21 mouse cellular contexts compared by ENCODE assay signal in the genomic region with DNA sequence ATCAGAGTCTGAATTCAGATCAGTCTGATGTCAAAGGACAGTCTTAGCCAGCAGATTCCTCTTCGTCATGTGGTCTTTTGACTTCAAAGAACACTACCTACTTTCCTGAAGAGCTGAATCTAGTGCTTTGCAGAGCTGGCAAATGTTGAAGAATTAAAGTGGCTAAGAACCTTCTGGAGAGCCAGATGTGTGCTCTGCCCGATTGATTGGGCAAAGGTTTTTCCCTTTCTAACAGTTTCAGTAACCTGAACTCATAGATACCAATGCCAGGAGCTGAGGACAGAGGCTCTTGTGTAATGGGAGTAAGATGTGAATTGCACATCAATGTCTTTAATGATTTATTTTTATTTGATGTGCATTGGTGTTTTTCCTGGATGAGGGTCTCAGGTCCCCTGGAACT.
DNase-seq lines count a peak whose midpoint lies in the region; ATAC-seq and TF ChIP-seq lines count a peak whose summit lies in the region.
"Had no signal": no experiment of that assay in that cellular context is flagged by ENCODE, and none has a peak within 500 bp of the region (broad histone marks: within the 10 kb centered on the region; RNA-seq: fewer than 3 reads in every experiment).

No protein-coding gene starts in this region.

- H3K9ac ChIP-seq in liver, adult 2 months (ENCODE audit: low read depth, low read length): no peak overlapping the region
- no peak overlapping the region for H3K9ac ChIP-seq in liver, embryonic 11.5 days (ENCODE audit: low read depth, low read length)

- TF ChIP-seq CTCF in layer of hippocampus, adult 2 months (conservative IDR thresholded peaks at IDR 0.05): no peak
- TF ChIP-seq CTCF in liver, adult 2 months (IDR thresholded peaks at IDR 0.05; ENCODE audit: low read depth, low read length): no peak

- no peaks in the 10 kb centered on the region for H3K79me2 ChIP-seq in liver, adult 2 months (ENCODE audit: control insufficient read depth, insufficient read depth, low read length)

- TF ChIP-seq POLR2A in liver, adult 2 months (IDR thresholded peaks at IDR 0.05; ENCODE audit: extremely low read depth, insufficient read depth, low read length): no peak

- 0 out of 2 replicates have a peak overlapping the region, but pooled peaks have one; percentile 5 for H3K27ac ChIP-seq in layer of hippocampus, adult 2 months
- no peak overlapping the region for H3K27ac ChIP-seq in liver, adult 2 months (replicated peaks; ENCODE audit: insufficient read depth, low read depth, low read length)
- H3K27ac ChIP-seq in liver, embryonic 11.5 days (ENCODE audit: low read depth, low read length): no peak overlapping the region

- H3K9me3 ChIP-seq in liver, embryonic 11.5 days (ENCODE audit: control insufficient read depth, low read length): no peaks in the 10 kb centered on the region
- H3K9me3 ChIP-seq: G1E had no signal

- peak; percentile 30 for DNase-seq in heart, adult 11 months
- no peak for DNase-seq in heart, postnatal 14 days
- DNase-seq in layer of hippocampus, adult 2 months (ENCODE audit: low spot score in 2 of 2): no peak
- DNase-seq in layer of hippocampus, adult 8-10 months (ENCODE audit: low spot score in 2 of 2): no peak
- peak; percentile 90 for DNase-seq in liver, adult 2 months (ENCODE audit: extremely low read depth, low read depth, low spot score)
- no peak for DNase-seq in liver, embryonic 11.5 days (ENCODE audit: low spot score)
- DNase-seq: adrenal gland, adult 2 months; adrenal gland, adult 8-10 months; adrenal gland, postnatal 10 days; adrenal gland, postnatal 14 days; adrenal gland, postnatal 25 days; adrenal gland, postnatal 36 days; B cell, adult 2 months; cerebellum, adult 11 months; cerebellum, adult 11-12 months; cerebellum, adult 18-20 months had no signal

- no peak for ATAC-seq in liver, embryonic 11.5 days (replicated peaks; ENCODE audit: low FRiP score)
- ATAC-seq: activated CD4-positive, CD25-positive, alpha-beta regulatory T cell, adult 4 months; CD4-positive, CD25-positive, alpha-beta regulatory T cell, adult 4 months; Patski had no signal

- no peaks in the 10 kb centered on the region for H3K27me3 ChIP-seq in liver, adult 2 months (ENCODE audit: control insufficient read depth, insufficient read depth, low read length)
- no peaks in the 10 kb centered on the region for H3K27me3 ChIP-seq in liver, embryonic 11.5 days (replicated peaks; ENCODE audit: control insufficient read depth, insufficient read depth, low read length)
- H3K27me3 ChIP-seq: CH12.LX, Patski had no signal

- intact Hi-C loops in heart, postnatal 14 days (cut with DNase I): no loop called here

- H3K36me3 ChIP-seq in liver, adult 2 months (ENCODE audit: control insufficient read depth, insufficient read depth, low read length): no peaks in the 10 kb centered on the region
- no peaks in the 10 kb centered on the region for H3K36me3 ChIP-seq in liver, embryonic 11.5 days (ENCODE audit: control insufficient read depth, insufficient read depth, low read length)

- H3K4me2 ChIP-seq in liver, embryonic 11.5 days: no peak overlapping the region

- 27% methylated on average over 2 of the region's 2 CpGs for WGBS in liver, adult 2 months
- WGBS in liver, embryonic 11.5 days: 72% methylated on average over 2 of the region's 2 CpGs

- no peak overlapping the region for H3K4me3 ChIP-seq in layer of hippocampus, adult 2 months
- H3K4me3 ChIP-seq in liver, adult 2 months (ENCODE audit: insufficient read depth, low read depth, low read length): no peak overlapping the region
- no peak overlapping the region for H3K4me3 ChIP-seq in liver, embryonic 11.5 days (ENCODE audit: low read depth, low read length)

- peaks cover 4% of the 10 kb centered on the region; the same call in 1 of the 2 replicates for H3K4me1 ChIP-seq in liver, adult 2 months (ENCODE audit: control insufficient read depth, insufficient read depth, low read length)
- H3K4me1 ChIP-seq in liver, embryonic 11.5 days (replicated peaks; ENCODE audit: control insufficient read depth, insufficient read depth, low read length): no peaks in the 10 kb centered on the region

Comparison
In these comparisons a context has a peak if more than half of its experiments do, and no peak if none do; other contexts are left out.
1. DNase-seq: peak in heart, adult 11 months (single experiment) and liver, adult 2 months (single experiment); none in heart, postnatal 14 days (0 of 2), layer of hippocampus, adult 2 months (0 of 2), layer of hippocampus, adult 8-10 months (0 of 2) and liver, embryonic 11.5 days (single experiment).